In genomic region chr4:129020454-129020853, GRCm38 (mm10) we compare ENCODE assay signal across 8 mouse cellular contexts. TPM values are rescaled to one million over a fixed set of nuclear protein-coding genes. Genes with fewer than 3 reads are reported as not detected.
A peak's percentile ranks its signal among the peaks of the same experiment; 100 is the strongest.
DNase-seq lines count a peak whose midpoint lies in the region; ATAC-seq lines count a peak whose summit lies in the region.

No protein-coding gene starts in this region.

- no peak overlapping the region for H3K9ac ChIP-seq in heart, embryonic 15.5 days

- ATAC-seq in heart, embryonic 15.5 days (replicated peaks; ENCODE audit: insufficient number of reproducible peaks, insufficient read depth, low FRiP score, low read depth), result peak; percentile 82

- no peak overlapping the region for H3K4me3 ChIP-seq in heart, embryonic 15.5 days

- no peaks in the 10 kb centered on the region for H3K9me3 ChIP-seq in heart, embryonic 15.5 days (replicated peaks)

- H3K4me1 ChIP-seq in heart, embryonic 15.5 days (replicated peaks), result peaks cover 51% of the 10 kb centered on the region

- DNase-seq in 3T3-L1 (ENCODE audit: low read depth, low spot score) (peak; percentile 82), NIH3T3 (ENCODE audit: low read depth) (peak; percentile 89)
- peak; percentile 73 to 78 for DNase-seq in cerebellum, postnatal 36 days
- peak; percentile 46 for DNase-seq in layer of hippocampus, adult 9-10 months (ENCODE audit: low spot score)
- DNase-seq in lung, postnatal 4 days, result peak; percentile 82 to 92
- peak; percentile 72 to 80 for DNase-seq in urinary bladder, postnatal 4 days (ENCODE audit: low spot score in 2 of 2)
- no peak for DNase-seq in thymus, postnatal 36 days

- peak overlapping the region; percentile 56 for H3K27ac ChIP-seq in heart, embryonic 15.5 days

- H3K4me2 ChIP-seq in heart, embryonic 15.5 days, result no peak overlapping the region

- H3K27me3 ChIP-seq in heart, embryonic 15.5 days, result no peaks in the 10 kb centered on the region

- 16% methylated on average over 6 of the region's 6 CpGs for WGBS in heart, embryonic 15.5 days

- no peaks in the 10 kb centered on the region for H3K36me3 ChIP-seq in heart, embryonic 15.5 days

RNA-seq across cellular contexts. Expression of gene Ak2, which starts 28.7 kb away (rescaled TPM):
- 149 and 155 TPM in 2 replicates for polyA plus RNA-seq in heart, embryonic 15.5 days (2015; fragmentation: Nextera tagmentation; extraction: Ambion mirVana)

RNA-seq across cellular contexts. Expression of gene Rnf19b, which starts 37.6 kb away (rescaled TPM):
- 5.4 and 7.7 TPM in 2 replicates for polyA plus RNA-seq in heart, embryonic 15.5 days (2015; fragmentation: Nextera tagmentation; extraction: Ambion mirVana)

RNA-seq across cellular contexts. Expression of gene Azin2, which starts 58.2 kb away (rescaled TPM):
- polyA plus RNA-seq in heart, embryonic 15.5 days (2015; fragmentation: Nextera tagmentation; extraction: Ambion mirVana), result 6.8 and 10.4 TPM in 2 replicates

Comparison
In these comparisons a context has a peak if more than half of its experiments do, and no peak if none do; other contexts are left out.
1. DNase-seq: peak in 3T3-L1 (single experiment), NIH3T3 (single experiment), cerebellum, postnatal 36 days (2 of 2), layer of hippocampus, adult 9-10 months (single experiment), lung, postnatal 4 days (2 of 2) and urinary bladder, postnatal 4 days (2 of 2); none in thymus, postnatal 36 days (0 of 2).